Mouse (Mus musculus): ENCODE data around the gene Vps54. TPM values are rescaled to one million over a fixed set of nuclear protein-coding genes. Genes with fewer than 3 reads are reported as not detected.

Vps54 gene
- polyA plus RNA-seq, 1 experiment from 2014 or later, result 4.9 TPM

DNA sequence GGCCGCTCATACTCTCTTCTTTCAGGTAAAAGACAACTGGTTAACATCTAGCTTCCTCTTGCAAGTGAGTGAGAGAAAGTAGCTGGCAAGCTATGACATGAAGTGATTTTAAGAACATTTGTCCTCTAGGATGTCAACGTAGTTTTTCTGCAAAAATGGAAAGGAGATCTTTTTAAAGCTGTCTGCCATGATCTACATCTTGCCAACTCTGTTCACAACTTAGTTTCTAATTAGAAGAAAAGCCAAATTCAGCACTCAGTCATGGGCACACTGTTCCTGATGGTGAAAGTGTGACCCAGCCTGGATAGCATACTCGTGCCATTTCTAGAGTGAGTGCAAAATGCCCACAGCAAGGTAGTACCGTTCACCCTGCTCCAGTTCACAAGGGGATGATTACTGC, 100.0 kb downstream of the Vps54 start:
- H3K27me3 ChIP-seq (ENCODE audit: insufficient read depth, low read length), result no peaks in the 10 kb centered on the region
- no peaks in the 10 kb centered on the region for H3K9me3 ChIP-seq (ENCODE audit: low read length)
- peaks cover 19% of the 10 kb centered on the region for H3K36me3 ChIP-seq (replicated peaks; ENCODE audit: insufficient read depth, low read length)
- H3K4me1 ChIP-seq (ENCODE audit: insufficient read depth), result no peaks in the 10 kb centered on the region; the same call in 1 of the 2 replicates
- DNase-seq (no peak), ATAC-seq (no peak)
- no peak overlapping the region for H3K27ac ChIP-seq (ENCODE audit: low read depth)
- no peak overlapping the region for H3K4me3 ChIP-seq (ENCODE audit: low read depth, low read length)
- WGBS (ENCODE audit: insufficient replicate concordance), result 84% methylated on average over 4 of the region's 4 CpGs
- H3K4me2 ChIP-seq (ENCODE audit: low read depth, low read length), result no peak overlapping the region
- no peak overlapping the region for H3K9ac ChIP-seq (replicated peaks)
- TF ChIP-seq CTCF (IDR thresholded peaks at IDR 0.05; ENCODE audit: low read depth) (no peak), EP300 (IDR thresholded peaks at IDR 0.05; ENCODE audit: low read depth) (no peak)

- H3K36me3 ChIP-seq (replicated peaks; ENCODE audit: insufficient read depth, low read length), result peaks cover 34% of the 10 kb centered on the region
- H3K9me3 ChIP-seq (ENCODE audit: low read length), result no peaks in the 10 kb centered on the region
- H3K4me3 ChIP-seq (ENCODE audit: low read depth, low read length), result no peak overlapping the region
- no peak for DNase-seq
- no peaks in the 10 kb centered on the region for H3K27me3 ChIP-seq (ENCODE audit: insufficient read depth, low read length)
- ATAC-seq, result no peak
- WGBS (ENCODE audit: insufficient replicate concordance), result 69% methylated on average over 5 of the region's 5 CpGs
- H3K4me1 ChIP-seq (ENCODE audit: insufficient read depth), result no peaks in the 10 kb centered on the region; the same call in 1 of the 2 replicates
- TF ChIP-seq CTCF (IDR thresholded peaks at IDR 0.05; ENCODE audit: low read depth), result no peak
- no peak for TF ChIP-seq EP300 (IDR thresholded peaks at IDR 0.05; ENCODE audit: low read depth)
- no peak overlapping the region for H3K4me2 ChIP-seq (ENCODE audit: low read depth, low read length)
- H3K27ac ChIP-seq (ENCODE audit: low read depth), result no peak overlapping the region
- H3K9ac ChIP-seq (replicated peaks), result no peak overlapping the region
Measured at GRCm38 (mm10) chr11:21343490-21343889, 104.4 kb downstream of the Vps54 start.

DNA sequence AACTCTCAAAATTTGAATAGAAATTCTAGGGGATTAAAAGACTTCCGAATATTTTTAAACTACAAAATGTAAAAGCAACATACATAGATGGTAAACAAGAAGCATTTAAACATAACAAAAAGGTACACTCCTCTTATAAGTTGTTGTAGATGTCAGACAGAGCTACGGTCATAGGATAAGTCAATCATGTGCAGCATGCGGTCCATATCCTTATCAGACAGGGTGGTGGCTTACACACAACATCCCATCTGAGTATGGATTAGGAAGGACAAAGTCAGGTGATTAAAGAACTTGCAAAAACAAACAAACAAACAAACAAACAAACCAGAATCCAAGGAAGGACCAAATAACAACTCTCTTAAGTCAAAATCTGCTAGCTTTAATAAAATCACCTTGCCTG, 106.9 kb downstream of the Vps54 start:
- Histone ChIP-seq H3K9ac (replicated peaks) (no peak overlapping the region), H3K36me3 (replicated peaks; ENCODE audit: insufficient read depth, low read length) (peaks cover 37% of the 10 kb centered on the region), H3K27ac (ENCODE audit: low read depth) (no peak overlapping the region), H3K4me2 (ENCODE audit: low read depth, low read length) (no peak overlapping the region), H3K27me3 (ENCODE audit: insufficient read depth, low read length) (no peaks in the 10 kb centered on the region), H3K4me3 (ENCODE audit: low read depth, low read length) (no peak overlapping the region), H3K4me1 (ENCODE audit: insufficient read depth) (no peaks in the 10 kb centered on the region; the same call in 1 of the 2 replicates), H3K9me3 (ENCODE audit: low read length) (no peaks in the 10 kb centered on the region)
- TF ChIP-seq CTCF (IDR thresholded peaks at IDR 0.05; ENCODE audit: low read depth), result no peak
- TF ChIP-seq EP300 (IDR thresholded peaks at IDR 0.05; ENCODE audit: low read depth), result no peak
- 68% methylated on average over 3 of the region's 3 CpGs for WGBS (ENCODE audit: insufficient replicate concordance)
- no peak for ATAC-seq
- DNase-seq, result no peak

GRCm38 (mm10) chr11:21348890-21349289, 109.8 kb downstream of the Vps54 start:
- Histone ChIP-seq H3K9ac (replicated peaks) (no peak overlapping the region), H3K4me1 (ENCODE audit: insufficient read depth) (0 out of 2 replicates have a peak, but pooled peaks cover 2% of the 10 kb centered on the region), H3K36me3 (replicated peaks; ENCODE audit: insufficient read depth, low read length) (peaks cover 37% of the 10 kb centered on the region), H3K27me3 (ENCODE audit: insufficient read depth, low read length) (no peaks in the 10 kb centered on the region), H3K4me2 (ENCODE audit: low read depth, low read length) (no peak overlapping the region), H3K4me3 (ENCODE audit: low read depth, low read length) (no peak overlapping the region), H3K9me3 (ENCODE audit: low read length) (no peaks in the 10 kb centered on the region), H3K27ac (ENCODE audit: low read depth) (no peak overlapping the region)
- 73% methylated on average over 2 of the region's 2 CpGs for WGBS (ENCODE audit: insufficient replicate concordance)
- TF ChIP-seq CTCF (IDR thresholded peaks at IDR 0.05; ENCODE audit: low read depth) (no peak), EP300 (IDR thresholded peaks at IDR 0.05; ENCODE audit: low read depth) (no peak)
- DNase-seq, result no peak
- ATAC-seq, result no peak

- H3K4me2 ChIP-seq (ENCODE audit: low read depth, low read length), result no peak overlapping the region
- no peaks in the 10 kb centered on the region for H3K27me3 ChIP-seq (ENCODE audit: insufficient read depth, low read length)
- no peak for DNase-seq
- H3K27ac ChIP-seq (ENCODE audit: low read depth), result no peak overlapping the region
- TF ChIP-seq CTCF (IDR thresholded peaks at IDR 0.05; ENCODE audit: low read depth), result no peak
- no peak for TF ChIP-seq EP300 (IDR thresholded peaks at IDR 0.05; ENCODE audit: low read depth)
- ATAC-seq, result peak; percentile 65
- no peak overlapping the region for H3K9ac ChIP-seq (replicated peaks)
- 0 out of 2 replicates have a peak, but pooled peaks cover 2% of the 10 kb centered on the region for H3K4me1 ChIP-seq (ENCODE audit: insufficient read depth)
- WGBS (ENCODE audit: insufficient replicate concordance), result 69% methylated on average over 7 of the region's 7 CpGs
- H3K9me3 ChIP-seq (ENCODE audit: low read length), result no peaks in the 10 kb centered on the region
- H3K36me3 ChIP-seq (replicated peaks; ENCODE audit: insufficient read depth, low read length), result peaks cover 31% of the 10 kb centered on the region
- H3K4me3 ChIP-seq (ENCODE audit: low read depth, low read length), result no peak overlapping the region
Measured at GRCm38 (mm10) chr11:21351296-21351695, 112.2 kb downstream of the Vps54 start.

- no peak overlapping the region for H3K4me2 ChIP-seq (ENCODE audit: low read depth, low read length)
- H3K9me3 ChIP-seq (ENCODE audit: low read length), result no peaks in the 10 kb centered on the region
- H3K27me3 ChIP-seq (ENCODE audit: insufficient read depth, low read length), result no peaks in the 10 kb centered on the region
- H3K4me3 ChIP-seq (ENCODE audit: low read depth, low read length), result no peak overlapping the region
- no peak for DNase-seq
- TF ChIP-seq CTCF (IDR thresholded peaks at IDR 0.05; ENCODE audit: low read depth), result no peak
- TF ChIP-seq EP300 (IDR thresholded peaks at IDR 0.05; ENCODE audit: low read depth), result no peak
- no peak overlapping the region for H3K9ac ChIP-seq (replicated peaks)
- ATAC-seq, result peak; percentile 69
- 76% methylated on average over 4 of the region's 4 CpGs for WGBS (ENCODE audit: insufficient replicate concordance)
- 0 out of 2 replicates have a peak overlapping the region, but pooled peaks have one; percentile 3 for H3K27ac ChIP-seq (ENCODE audit: low read depth)
- H3K36me3 ChIP-seq (replicated peaks; ENCODE audit: insufficient read depth, low read length), result 0 out of 2 replicates have a peak, but pooled peaks cover 5% of the 10 kb centered on the region
- H3K4me1 ChIP-seq (ENCODE audit: insufficient read depth), result peaks cover 9% of the 10 kb centered on the region
Measured at GRCm38 (mm10) chr11:21363144-21363940, 124.3 kb downstream of the Vps54 start.

All from liver, postnatal 0 days (tissue).